Mouse (Mus musculus) kidney, embryonic 14.5 days (tissue): ENCODE results near the gene Mybpc1. TPM values are rescaled to one million over a fixed set of nuclear protein-coding genes. Genes with fewer than 3 reads are reported as not detected.

ENCODE experiments used
- ATAC-seq: fragments of 200-750 bp; cut with Nextera tagmentation; 2 replicates; pipeline ENCODE4 v1.8.0; 2017; ENCODE audit warnings: moderate number of reproducible peaks, mild to moderate bottlenecking, moderate TSS enrichment, moderate library complexity; ENCODE audit not compliant: low FRiP score, low TSS enrichment
- H3K27ac ChIP-seq: fragments of 300-500 bp; sonication (generic); 2 replicates; pipeline ENCODE4 v1.5.1; 2014; ENCODE audit warnings: low read depth, mild to moderate bottlenecking, low read length, moderate library complexity, mixed read lengths
- H3K27me3 ChIP-seq: fragments of 300-500 bp; sonication (generic); 2 replicates; pipeline ENCODE4 v1.6.1; 2014; ENCODE audit warnings: mild to moderate bottlenecking, low read length; ENCODE audit not compliant: control insufficient read depth, insufficient read depth
- H3K36me3 ChIP-seq: fragments of 300-500 bp; sonication (generic); 2 replicates; pipeline ENCODE4 v1.6.1; 2014; ENCODE audit warnings: low read length, mixed read lengths; ENCODE audit not compliant: control insufficient read depth, insufficient read depth
- H3K4me1 ChIP-seq: fragments of 300-500 bp; sonication (generic); 2 replicates; pipeline ENCODE4 v1.6.1; 2014; ENCODE audit warnings: low read length, mixed read lengths; ENCODE audit not compliant: control insufficient read depth, insufficient read depth
- H3K4me2 ChIP-seq: fragments of 300-500 bp; sonication (generic); replicated peaks from 2 replicates; pipeline ENCODE4 v1.6.1; 2014; ENCODE audit warnings: low read depth, mild to moderate bottlenecking, low read length
- H3K4me3 ChIP-seq: fragments of 300-500 bp; sonication (generic); 2 replicates; pipeline ENCODE4 v1.5.1; 2014; ENCODE audit warnings: mild to moderate bottlenecking, low read length
- H3K9ac ChIP-seq: fragments of 300-500 bp; sonication (generic); 2 replicates; pipeline ENCODE4 v1.6.1; 2014; ENCODE audit warnings: low read depth, mild to moderate bottlenecking, low read length, moderate library complexity
- H3K9me3 ChIP-seq: fragments of 300-500 bp; sonication (generic); 2 replicates; pipeline ENCODE4 v1.6.1; 2016; ENCODE audit warnings: low read length; ENCODE audit not compliant: control insufficient read depth
- WGBS: fragments of 180-500 bp; shearing (Covaris S2); extraction: QIAGEN DNeasy Blood & Tissue Kit; methylation state at CpG from one replicate; pipeline ENCODE4 v1.1.7; 2014; 5-methylcytosine and 5-hydroxymethylcytosine counted together
- polyA plus RNA-seq: library from polyadenylated mRNA; unstranded; fragments of >200 nt; fragmentation: Nextera tagmentation; extraction: Ambion mirVana; gene quantifications from 2 replicates; pipeline ENCODE4 v1.2.1, GENCODE M21; 2014

The Mybpc1 gene
- polyA plus RNA-seq, 1 experiment from 2014 or later, result 1.5 TPM

DNA sequence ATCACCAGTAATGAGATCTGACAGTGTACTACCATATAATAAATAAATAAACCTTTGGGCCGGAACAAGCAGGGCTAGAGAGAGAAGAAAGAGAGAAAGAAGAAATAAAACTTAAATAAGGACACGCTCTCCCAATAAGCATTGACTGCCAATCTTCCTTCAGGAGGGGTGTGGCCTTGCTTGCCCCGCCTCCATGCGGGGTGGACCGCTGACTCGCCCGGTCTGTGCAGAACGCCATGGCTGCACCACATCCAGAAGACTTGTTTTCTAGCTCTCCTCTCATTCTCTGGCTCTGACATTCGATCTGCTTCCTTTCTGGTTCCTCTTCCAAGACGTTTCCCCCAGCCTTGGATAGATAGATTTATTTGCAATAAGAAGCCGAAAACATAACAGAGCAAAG is 8.1 kb upstream of the Mybpc1 start:
- H3K4me1 ChIP-seq, result no peaks in the 10 kb centered on the region
- no peak for ATAC-seq
- no peak overlapping the region for H3K9ac ChIP-seq
- no peaks in the 10 kb centered on the region for H3K9me3 ChIP-seq
- no peak overlapping the region for H3K27ac ChIP-seq
- H3K36me3 ChIP-seq, result no peaks in the 10 kb centered on the region
- no peak overlapping the region for H3K4me3 ChIP-seq
- no peak overlapping the region for H3K4me2 ChIP-seq
- H3K27me3 ChIP-seq, result no peaks in the 10 kb centered on the region
- whole genome bisulfite sequencing, result 76% methylated on average over 11 of the region's 11 CpGs

DNA sequence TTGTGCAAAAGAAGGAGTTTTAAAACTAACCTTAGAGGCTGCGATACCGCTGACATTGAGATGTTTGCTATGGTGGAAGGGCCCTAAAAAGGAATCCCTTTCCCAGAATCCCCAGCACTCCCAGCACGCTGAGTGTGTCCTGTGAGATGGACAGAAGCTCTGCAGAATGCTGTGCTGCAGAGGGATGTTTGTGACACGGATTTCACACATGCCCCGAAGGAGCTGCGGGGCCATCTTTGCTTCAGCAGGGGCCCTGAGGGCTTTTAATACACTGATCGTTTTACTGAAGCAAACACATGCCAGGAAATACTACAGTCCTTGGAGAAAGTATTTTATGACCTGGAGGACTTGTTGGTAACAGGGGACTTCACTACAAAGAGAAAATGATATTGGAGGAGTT is 1.7 kb upstream of the Mybpc1 start:
- H3K27me3 ChIP-seq, result no peaks in the 10 kb centered on the region
- H3K36me3 ChIP-seq, result no peaks in the 10 kb centered on the region
- no peak overlapping the region for H3K4me3 ChIP-seq
- 48% methylated on average over 7 of the region's 7 CpGs for WGBS
- no peaks in the 10 kb centered on the region for H3K9me3 ChIP-seq
- H3K27ac ChIP-seq, result no peak overlapping the region
- H3K9ac ChIP-seq, result no peak overlapping the region
- H3K4me2 ChIP-seq, result no peak overlapping the region
- ATAC-seq, result no peak
- H3K4me1 ChIP-seq, result 0 out of 2 replicates have a peak, but pooled peaks cover 4% of the 10 kb centered on the region

DNA sequence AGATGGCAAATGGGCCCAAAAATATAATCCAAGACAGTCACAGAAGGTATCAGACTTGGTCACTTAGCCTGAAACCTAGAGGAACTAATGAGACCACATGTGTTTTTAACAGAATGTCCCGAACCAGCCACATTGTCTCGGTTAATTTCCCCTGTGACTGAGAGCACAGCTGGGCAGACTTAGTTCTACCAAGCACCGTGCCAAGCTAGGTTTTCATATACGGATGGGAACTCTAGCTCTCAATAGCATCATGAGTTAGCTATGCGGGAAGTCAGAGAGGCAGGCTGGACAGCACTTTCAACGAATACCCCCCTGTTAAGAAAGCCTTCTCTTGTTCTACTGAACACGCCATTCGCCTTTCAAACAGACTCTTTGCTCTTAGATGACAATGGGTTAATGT is 1.1 kb upstream of the Mybpc1 start:
- Histone ChIP-seq H3K4me2 (no peak overlapping the region), H3K9ac (no peak overlapping the region), H3K36me3 (no peaks in the 10 kb centered on the region), H3K27me3 (no peaks in the 10 kb centered on the region), H3K27ac (no peak overlapping the region), H3K4me3 (no peak overlapping the region), H3K9me3 (no peaks in the 10 kb centered on the region), H3K4me1 (0 out of 2 replicates have a peak, but pooled peaks cover 4% of the 10 kb centered on the region)
- 68% methylated on average over 8 of the region's 8 CpGs for WGBS
- ATAC-seq, result no peak

DNA sequence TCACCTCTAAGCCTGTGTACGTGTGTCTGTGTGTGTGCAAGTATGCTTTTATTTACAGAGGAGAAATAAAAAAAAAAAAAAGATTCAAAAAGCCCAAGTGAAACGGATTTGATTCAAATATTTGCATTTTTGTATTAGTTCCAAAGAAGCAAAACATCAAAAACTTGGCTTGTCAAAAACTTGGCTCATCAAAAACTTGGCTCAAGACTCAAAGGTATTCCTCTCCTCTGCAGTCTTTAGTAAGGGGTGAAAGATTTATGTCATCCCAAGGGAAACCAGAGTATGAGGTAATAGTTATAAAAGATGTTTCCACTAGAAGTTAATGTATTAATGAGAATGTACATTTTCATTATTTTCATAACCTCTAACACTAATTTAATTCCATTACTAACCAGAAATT is 1.2 kb downstream of the Mybpc1 start:
- H3K36me3 ChIP-seq, result no peaks in the 10 kb centered on the region
- no peak for ATAC-seq
- H3K4me3 ChIP-seq, result no peak overlapping the region
- no peaks in the 10 kb centered on the region for H3K27me3 ChIP-seq
- H3K27ac ChIP-seq, result no peak overlapping the region
- 52% methylated on average over 2 of the region's 2 CpGs for WGBS
- no peaks in the 10 kb centered on the region for H3K9me3 ChIP-seq
- no peak overlapping the region for H3K4me2 ChIP-seq
- H3K9ac ChIP-seq, result no peak overlapping the region
- H3K4me1 ChIP-seq, result 0 out of 2 replicates have a peak, but pooled peaks cover 4% of the 10 kb centered on the region

DNA sequence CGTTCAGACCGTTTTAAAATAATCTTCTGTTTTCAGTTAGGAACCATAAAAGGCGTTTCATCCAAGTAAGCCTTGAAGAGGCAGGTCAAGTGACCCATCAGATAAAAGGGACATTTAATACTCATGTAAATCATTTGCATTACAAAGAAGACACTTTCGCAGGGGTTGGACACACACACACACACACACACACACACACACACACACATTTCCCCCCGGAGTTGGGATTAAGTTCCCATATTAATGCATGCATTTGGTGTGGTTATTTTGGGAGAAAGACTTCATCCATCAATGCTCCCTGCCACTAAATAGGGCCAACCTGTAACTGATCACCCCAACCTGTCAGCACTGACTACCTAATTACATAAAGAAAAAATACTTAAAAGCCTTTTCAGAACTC is 1.7 kb downstream of the Mybpc1 start:
- Histone ChIP-seq H3K9me3 (no peaks in the 10 kb centered on the region), H3K36me3 (no peaks in the 10 kb centered on the region), H3K27ac (no peak overlapping the region), H3K4me1 (0 out of 2 replicates have a peak, but pooled peaks cover 4% of the 10 kb centered on the region), H3K4me3 (no peak overlapping the region), H3K27me3 (no peaks in the 10 kb centered on the region), H3K9ac (no peak overlapping the region), H3K4me2 (no peak overlapping the region)
- ATAC-seq, result no peak
- whole genome bisulfite sequencing, result 10% methylated on average over 5 of the region's 5 CpGs

DNA sequence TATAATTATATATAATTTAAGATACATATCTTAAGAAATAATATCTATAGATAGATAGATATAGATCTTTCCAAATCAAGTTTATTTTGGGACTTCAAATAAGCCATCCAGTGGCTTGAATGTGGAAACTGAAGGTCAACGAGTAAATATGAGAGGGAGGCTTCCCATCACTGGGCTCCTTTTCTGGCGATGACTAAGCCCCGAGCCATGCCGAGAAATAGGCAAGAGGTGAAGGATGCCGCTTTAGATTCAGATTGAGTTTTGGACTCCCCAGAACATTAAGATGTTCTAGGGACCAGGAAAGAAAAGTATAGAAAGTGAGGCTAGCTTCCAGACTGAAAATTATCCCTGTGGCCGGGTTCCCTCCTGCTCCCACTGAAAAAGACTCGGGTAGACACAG is 4.4 kb downstream of the Mybpc1 start:
- 0 out of 2 replicates have a peak, but pooled peaks cover 4% of the 10 kb centered on the region for H3K4me1 ChIP-seq
- H3K4me3 ChIP-seq, result no peak overlapping the region
- H3K27me3 ChIP-seq, result no peaks in the 10 kb centered on the region
- no peaks in the 10 kb centered on the region for H3K9me3 ChIP-seq
- H3K9ac ChIP-seq, result no peak overlapping the region
- no peak overlapping the region for H3K27ac ChIP-seq
- 90% methylated on average over 7 of the region's 7 CpGs for WGBS
- no peak overlapping the region for H3K4me2 ChIP-seq
- H3K36me3 ChIP-seq, result no peaks in the 10 kb centered on the region
- no peak for ATAC-seq

DNA sequence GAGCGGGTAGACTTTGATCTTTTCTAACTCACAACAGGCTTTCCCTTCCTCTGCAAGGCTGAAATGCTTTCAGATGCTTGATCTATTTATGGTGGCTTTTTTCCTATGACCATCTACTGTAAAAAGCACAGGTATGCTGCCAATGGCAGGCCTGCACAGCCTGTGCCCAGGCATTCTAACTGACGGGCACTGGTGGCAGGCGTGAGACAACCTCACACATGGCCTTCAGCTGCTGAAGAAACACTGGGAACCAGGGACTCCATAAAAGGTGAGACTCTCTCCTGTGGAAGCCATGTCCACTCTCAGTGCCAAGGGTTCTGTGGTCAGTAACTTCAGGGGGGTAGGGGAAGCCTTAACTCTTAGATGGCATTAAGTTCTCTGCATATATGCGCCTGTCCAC is 12.6 kb downstream of the Mybpc1 start:
- WGBS, result 90% methylated on average over 4 of the region's 4 CpGs
- ATAC-seq, result no peak
- H3K4me3 ChIP-seq, result no peak overlapping the region

DNA sequence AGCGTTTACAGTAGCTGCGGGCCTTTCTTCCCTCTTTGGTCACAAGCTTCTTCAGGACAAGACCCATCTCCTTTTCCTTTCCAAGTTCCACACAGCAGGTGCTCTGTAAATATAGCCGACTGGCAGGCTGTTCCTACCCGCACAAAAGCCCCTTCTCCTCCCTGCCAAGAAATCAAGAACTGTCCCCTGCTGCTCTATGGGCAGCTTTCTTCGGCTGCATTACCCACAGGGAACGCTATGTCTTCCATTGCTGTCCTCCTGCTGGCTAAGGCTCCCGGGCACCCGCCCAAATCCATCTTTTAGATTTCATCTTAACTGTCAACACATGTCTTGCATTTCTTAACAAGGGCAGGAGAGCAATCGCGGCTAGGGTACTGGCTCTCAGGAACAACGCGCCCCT is 13.9 kb downstream of the Mybpc1 start:
- no peak overlapping the region for H3K27ac ChIP-seq
- H3K9ac ChIP-seq, result no peak overlapping the region
- H3K36me3 ChIP-seq, result no peaks in the 10 kb centered on the region
- WGBS, result 78% methylated on average over 12 of the region's 12 CpGs
- H3K4me3 ChIP-seq, result no peak overlapping the region
- no peak for ATAC-seq
- H3K9me3 ChIP-seq, result no peaks in the 10 kb centered on the region
- no peak overlapping the region for H3K4me2 ChIP-seq
- no peaks in the 10 kb centered on the region for H3K4me1 ChIP-seq
- no peaks in the 10 kb centered on the region for H3K27me3 ChIP-seq

More for the DNA sequence above, 12.6 kb downstream of the Mybpc1 start:
- H3K9me3 ChIP-seq, result no peaks in the 10 kb centered on the region
- H3K27ac ChIP-seq, result no peak overlapping the region
- no peak overlapping the region for H3K9ac ChIP-seq
- no peaks in the 10 kb centered on the region for H3K27me3 ChIP-seq
- no peak overlapping the region for H3K4me2 ChIP-seq
- no peaks in the 10 kb centered on the region for H3K4me1 ChIP-seq
- no peaks in the 10 kb centered on the region for H3K36me3 ChIP-seq

DNA sequence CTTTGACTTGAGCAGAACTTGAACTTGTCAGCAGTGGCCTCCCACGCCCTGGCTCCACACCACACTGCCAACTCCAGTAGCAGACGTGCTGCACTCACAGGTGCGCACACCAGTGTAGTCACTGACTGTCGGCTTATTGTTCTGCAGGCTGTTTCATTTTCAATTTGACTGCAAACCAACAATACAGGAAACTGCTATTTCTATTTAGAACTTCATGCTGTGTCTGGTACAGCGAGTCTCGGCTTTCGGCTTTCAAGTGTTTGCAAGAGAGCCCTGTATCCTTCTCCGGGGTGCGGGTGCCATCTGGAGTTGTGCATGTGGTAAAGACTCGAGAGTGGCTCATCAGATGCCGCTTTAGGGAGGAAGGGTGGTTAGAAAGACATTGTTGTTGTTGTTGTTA is 20.5 kb downstream of the Mybpc1 start:
- Histone ChIP-seq H3K27me3 (no peaks in the 10 kb centered on the region), H3K36me3 (no peaks in the 10 kb centered on the region), H3K4me1 (no peaks in the 10 kb centered on the region), H3K27ac (no peak overlapping the region), H3K9me3 (no peaks in the 10 kb centered on the region), H3K4me3 (no peak overlapping the region), H3K4me2 (no peak overlapping the region), H3K9ac (no peak overlapping the region)
- WGBS, result 88% methylated on average over 11 of the region's 11 CpGs
- ATAC-seq, result no peak

DNA sequence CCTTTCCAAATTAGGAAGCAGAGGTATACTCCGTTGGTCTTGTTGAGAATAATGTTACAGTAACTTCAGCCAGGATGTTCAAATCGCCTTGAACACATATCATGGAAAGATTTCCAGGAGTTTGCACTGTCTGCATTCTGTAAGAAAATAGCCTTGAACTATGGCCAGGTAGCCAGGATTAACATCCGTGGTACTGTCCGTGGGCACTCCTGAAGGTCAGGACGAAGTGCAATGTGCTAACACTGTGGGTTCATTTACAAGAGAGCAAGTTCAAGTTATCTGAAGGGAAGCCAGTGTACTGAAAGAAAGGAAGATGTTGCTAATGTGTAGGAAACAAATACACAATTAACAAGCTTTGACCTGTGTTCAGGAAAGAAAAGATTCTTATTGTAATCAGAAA is 24.2 kb downstream of the Mybpc1 start:
- H3K27ac ChIP-seq, result no peak overlapping the region
- H3K9me3 ChIP-seq, result no peaks in the 10 kb centered on the region
- H3K4me2 ChIP-seq, result no peak overlapping the region
- H3K4me3 ChIP-seq, result no peak overlapping the region
- no peak overlapping the region for H3K9ac ChIP-seq
- no peaks in the 10 kb centered on the region for H3K27me3 ChIP-seq
- 90% methylated on average over 5 of the region's 5 CpGs for WGBS
- ATAC-seq, result no peak
- H3K4me1 ChIP-seq, result no peaks in the 10 kb centered on the region
- H3K36me3 ChIP-seq, result no peaks in the 10 kb centered on the region
